Mouse (Mus musculus) erythroblast, embryonic 14.5 days (primary cell): Measurements from ENCODE around the gene 4931428F04Rik.

Experiments
- GATA1 ChIP-seq: IDR thresholded peaks from 2 replicates; pipeline ENCODE4 v1.6.1; 2012; ENCODE audit warnings: low read length, inconsistent platforms, mixed read lengths
- TAL1 ChIP-seq: IDR thresholded peaks from 3 replicates; pipeline ENCODE4 v1.6.1; 2012; ENCODE audit warnings: low read length, inconsistent platforms, mixed read lengths

GRCm38 (mm10) chr8:105286907-105287306, 2.8 kb downstream of the 4931428F04Rik start:
- TF ChIP-seq TAL1 (no peak), GATA1 (no peak)
